Mouse (Mus musculus) heart, embryonic 14.5 days (tissue): Measurements from ENCODE around the gene Sall2. TPM values are rescaled to one million over a fixed set of nuclear protein-coding genes. Genes with fewer than 3 reads are reported as not detected.
"Not testable (repeated sequence)": the region's sequence is repeated elsewhere in the genome, so short reads cannot be mapped to it uniquely, and the experiment has no call there.

Experiments used
- ATAC-seq: fragments of 200-750 bp; cut with Nextera tagmentation; 2 replicates; pipeline ENCODE4 v1.8.0; 2017; ENCODE audit warnings: low read depth, moderate TSS enrichment; ENCODE audit not compliant: insufficient number of reproducible peaks, insufficient read depth, low FRiP score
- H3K27ac ChIP-seq, 2 experiments: fragments of 200-500 bp in 1 of 2; fragments of 300-500 bp in 1 of 2; sonication (generic) in 1 of 2; replicated peaks in 1 of 2; 2 replicates each; pipeline ENCODE4 v1.5.1; 2012 to 2014; ENCODE audit warnings: low read depth in 2 of 2, low read length in 2 of 2, control low read depth in 1 of 2, mild to moderate bottlenecking in 1 of 2, mixed read lengths in 1 of 2; ENCODE audit not compliant: control insufficient read depth in 1 of 2, insufficient read depth in 1 of 2
- H3K27me3 ChIP-seq: fragments of 300-500 bp; sonication (generic); 2 replicates; pipeline ENCODE4 v1.6.1; 2014; ENCODE audit warnings: mild to moderate bottlenecking, low read length, control low read depth; ENCODE audit not compliant: control insufficient read depth, insufficient read depth
- H3K36me3 ChIP-seq: fragments of 300-500 bp; sonication (generic); 2 replicates; pipeline ENCODE4 v1.6.1; 2014; ENCODE audit warnings: mild to moderate bottlenecking, control low read depth, low read length, mixed read lengths; ENCODE audit not compliant: control insufficient read depth, insufficient read depth
- H3K4me1 ChIP-seq, 2 experiments: fragments of 200-500 bp in 1 of 2; fragments of 300-500 bp in 1 of 2; sonication (generic) in 1 of 2; 2 replicates each; pipeline ENCODE4 v1.6.1; 2012 to 2014; ENCODE audit warnings: low read length in 2 of 2, control low read depth in 1 of 2, mixed read lengths in 1 of 2; ENCODE audit not compliant: control insufficient read depth in 2 of 2, insufficient read depth in 2 of 2
- H3K4me2 ChIP-seq: fragments of 300-500 bp; sonication (generic); 2 replicates; pipeline ENCODE4 v1.6.1; 2014; ENCODE audit warnings: mild to moderate bottlenecking, low read length
- H3K4me3 ChIP-seq, 2 experiments: fragments of 200-500 bp in 1 of 2; fragments of 300-500 bp in 1 of 2; sonication (generic) in 1 of 2; 2 replicates each; pipeline ENCODE4 v1.5.1; 2012 to 2014; ENCODE audit warnings: low read length in 2 of 2, mild to moderate bottlenecking in 2 of 2, control low read depth in 1 of 2, low read depth in 1 of 2, moderate library complexity in 1 of 2; ENCODE audit not compliant: control insufficient read depth in 1 of 2, insufficient read depth in 1 of 2
- H3K9ac ChIP-seq: fragments of 300-500 bp; sonication (generic); 2 replicates; pipeline ENCODE4 v1.6.1; 2014; ENCODE audit warnings: mild to moderate bottlenecking, low read length
- H3K9me3 ChIP-seq: fragments of 300-500 bp; sonication (generic); 2 replicates; pipeline ENCODE4 v1.6.1; 2016; ENCODE audit warnings: low read length, control low read depth; ENCODE audit not compliant: control insufficient read depth
- WGBS: fragments of 180-500 bp; shearing (Covaris S2); extraction: QIAGEN DNeasy Blood & Tissue Kit; methylation state at CpG from one replicate; pipeline ENCODE4 v1.1.7; 2014; 5-methylcytosine and 5-hydroxymethylcytosine counted together
- polyA plus RNA-seq: library from polyadenylated mRNA; unstranded; fragments of >200 nt; fragmentation: Nextera tagmentation; extraction: Ambion mirVana; gene quantifications from 2 replicates; pipeline ENCODE4 v1.2.1, GENCODE M21; 2014

Gene Sall2
- polyA plus RNA-seq, 1 experiment from 2014 or later, result 6.0 TPM

- Histone ChIP-seq H3K27me3 (no peaks in the 10 kb centered on the region), H3K4me3 (no peak overlapping the region), H3K27ac (no peak overlapping the region), H3K36me3 (peaks cover 42% of the 10 kb centered on the region), H3K4me1 (peaks cover 8 to 17% of the 10 kb centered on the region in 2 experiments; a peak in 3 of 4 replicates), H3K4me2 (no peak overlapping the region), H3K9ac (no peak overlapping the region), H3K9me3 (no peaks in the 10 kb centered on the region)
- WGBS, result 82% methylated on average over 26 of the region's 26 CpGs
- ATAC-seq, result no peak
Measured at GRCm38 (mm10) chr14:52313931-52314807, 14.4 kb downstream of the Sall2 start.

GRCm38 (mm10) chr14:52310906-52311305, 17.7 kb downstream of the Sall2 start:
- no peak for ATAC-seq
- Histone ChIP-seq H3K4me3 (no peak overlapping the region), H3K4me2 (no peak overlapping the region), H3K36me3 (peaks cover 42% of the 10 kb centered on the region), H3K9ac (no peak overlapping the region), H3K4me1 (peaks cover 3 to 10% of the 10 kb centered on the region in 2 experiments; a peak in 3 of 4 replicates), H3K27ac (no peak overlapping the region), H3K27me3 (no peaks in the 10 kb centered on the region), H3K9me3 (no peaks in the 10 kb centered on the region)
- 82% methylated on average over 2 of the region's 2 CpGs for WGBS

GRCm38 (mm10) chr14:52310343-52310742, 18.2 kb downstream of the Sall2 start:
- H3K4me3 ChIP-seq, ATAC-seq: not testable (repeated sequence)
- 93% methylated on average over 5 of the region's 6 CpGs for WGBS

GRCm38 (mm10) chr14:52306100-52306499, 22.5 kb downstream of the Sall2 start:
- Histone ChIP-seq H3K9me3 (no peaks in the 10 kb centered on the region), H3K9ac (no peak overlapping the region), H3K36me3 (peaks cover 8% of the 10 kb centered on the region), H3K27ac (no peak overlapping the region), H3K27me3 (no peaks in the 10 kb centered on the region), H3K4me1 (peaks cover 0 to 5% of the 10 kb centered on the region in 2 experiments; a peak in 2 of 4 replicates), H3K4me3 (no peak overlapping the region), H3K4me2 (no peak overlapping the region)
- WGBS, result 97% methylated on average over 2 of the region's 2 CpGs
- no peak for ATAC-seq

More at GRCm38 (mm10) chr14:52310343-52310742, 18.2 kb downstream of the Sall2 start:
- H3K9ac ChIP-seq, H3K4me2 ChIP-seq, H3K27ac ChIP-seq, H3K4me1 ChIP-seq, H3K9me3 ChIP-seq, H3K27me3 ChIP-seq: not testable (repeated sequence)
- H3K36me3 ChIP-seq, result peaks cover 42% of the 10 kb centered on the region

- H3K9ac ChIP-seq, result peak within 1 kb of the TSS; percentile 78
- H3K27me3 ChIP-seq, result no peaks in the 10 kb centered on the region
- peaks cover 0 to 5% of the 10 kb centered on the region in 2 experiments; a peak in 2 of 4 replicates for H3K4me1 ChIP-seq
- H3K4me2 ChIP-seq, result peak within 1 kb of the TSS; percentile 72
- peak within 1 kb of the TSS; percentile 85 to 89 for H3K27ac ChIP-seq
- under 1% methylated on average over 46 of the region's 46 CpGs for WGBS
- peak; percentile 92 for ATAC-seq
- peaks cover 18% of the 10 kb centered on the region for H3K36me3 ChIP-seq
- H3K9me3 ChIP-seq, result no peaks in the 10 kb centered on the region
- H3K4me3 ChIP-seq, result peak within 1 kb of the TSS; percentile 64 to 73
Measured at GRCm38 (mm10) chr14:52304644-52305271, 23.8 kb downstream of the Sall2 start, which contains the start of gene Mettl3. Mettl3 (minus strand) TSS chr14:52305128.

- not testable (repeated sequence) for ATAC-seq, H3K4me1 ChIP-seq, H3K4me3 ChIP-seq, H3K9ac ChIP-seq, H3K27me3 ChIP-seq, H3K9me3 ChIP-seq, H3K27ac ChIP-seq
- H3K36me3 ChIP-seq, result peaks cover 23% of the 10 kb centered on the region
- peak overlapping the region; percentile 72; the same call in 1 of the 2 replicates for H3K4me2 ChIP-seq
- 89% methylated on average over 3 of the region's 3 CpGs for WGBS
Measured at GRCm38 (mm10) chr14:52303517-52303916, 25.0 kb downstream of the Sall2 start.

- Histone ChIP-seq H3K27ac (no peak overlapping the region), H3K4me2 (no peak overlapping the region), H3K36me3 (peaks cover 96% of the 10 kb centered on the region), H3K4me3 (no peak overlapping the region), H3K9ac (no peak overlapping the region), H3K27me3 (no peaks in the 10 kb centered on the region), H3K9me3 (no peaks in the 10 kb centered on the region), H3K4me1 (no peaks in the 10 kb centered on the region)
- no peak for ATAC-seq
- 64% methylated on average over 6 of the region's 6 CpGs for WGBS
Measured at GRCm38 (mm10) chr14:52295558-52296264, 32.9 kb downstream of the Sall2 start.
